Mouse (Mus musculus) testis, adult 2 months (tissue): ENCODE measurements at regions not wholly inside any gene's neighbourhood (a gene's known extent, or its start where the extent isn't known, plus 50 kb on each side); places are given as distances from the start of the nearest gene placed in this dataset.

Source experiments
- CTCF ChIP-seq: fragments of 200-500 bp; IDR thresholded peaks from 2 replicates; pipeline ENCODE4 v1.5.1; 2012; ENCODE audit warnings: low read depth, mild to moderate bottlenecking, inconsistent platforms, low read length, moderate library complexity; ENCODE audit not compliant: control insufficient read depth, insufficient read depth, insufficient replicate concordance
- POLR2A ChIP-seq: fragments of 200-500 bp; IDR thresholded peaks from 2 replicates; pipeline ENCODE4 v1.6.1; 2012; ENCODE audit warnings: low read depth, mild to moderate bottlenecking, inconsistent platforms, low read length, moderate library complexity; ENCODE audit not compliant: control insufficient read depth

GRCm38 (mm10) chr3:143710805-143711469 lies 494.1 kb downstream of the Lmo4 start:
- no peak for TF ChIP-seq CTCF
- TF ChIP-seq POLR2A, result no peak
